Mouse (Mus musculus) monocyte, adult 2 months (primary cell): ENCODE data around the gene Cpn1.

Experiments used
- DNase-seq, 2 experiments: peaks; one replicate each; pipeline ENCODE4 v3.0.0; 2022; ENCODE audit warnings: low spot score in 2 of 2, low read depth in 1 of 2

Gene Cpn1

GRCm38 (mm10) chr19:43912775-43913486 is 73.4 kb downstream of the Cpn1 start:
- no peak for DNase-seq

GRCm38 (mm10) chr19:43906492-43906891 is 79.9 kb downstream of the Cpn1 start:
- no peak for DNase-seq
